Mouse (Mus musculus) ovary, adult 18-20 months (tissue): ENCODE data around the gene Gck.
"Not testable (repeated sequence)": the region's sequence is repeated elsewhere in the genome, so short reads cannot be mapped to it uniquely, and the experiment has no call there.

ENCODE experiments used
- DNase-seq: peaks from one replicate; pipeline ENCODE4 v3.0.0; 2022; ENCODE audit warnings: low spot score, mixed read lengths

Gene Gck

DNA sequence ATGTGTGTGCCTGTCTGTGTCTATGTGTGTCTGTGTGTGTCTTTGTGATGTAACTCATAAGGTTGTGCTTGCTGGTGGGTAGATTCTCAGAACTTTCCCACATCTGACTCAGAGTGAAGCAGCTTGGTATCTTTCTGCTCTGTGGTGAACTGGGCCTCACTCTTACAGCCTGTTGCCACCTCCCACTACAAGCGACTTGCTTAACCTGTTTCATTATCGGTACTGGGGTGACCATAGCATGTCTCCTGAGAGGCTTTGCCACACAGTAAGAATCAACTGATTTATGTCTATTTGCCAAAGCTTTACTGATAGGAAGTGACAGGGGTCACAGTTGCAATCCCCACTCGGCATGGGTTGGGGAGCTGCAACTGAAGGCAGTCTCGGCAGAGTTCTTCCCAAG, 41.2 kb downstream of the Gck start:
- DNase-seq, result no peak

DNA sequence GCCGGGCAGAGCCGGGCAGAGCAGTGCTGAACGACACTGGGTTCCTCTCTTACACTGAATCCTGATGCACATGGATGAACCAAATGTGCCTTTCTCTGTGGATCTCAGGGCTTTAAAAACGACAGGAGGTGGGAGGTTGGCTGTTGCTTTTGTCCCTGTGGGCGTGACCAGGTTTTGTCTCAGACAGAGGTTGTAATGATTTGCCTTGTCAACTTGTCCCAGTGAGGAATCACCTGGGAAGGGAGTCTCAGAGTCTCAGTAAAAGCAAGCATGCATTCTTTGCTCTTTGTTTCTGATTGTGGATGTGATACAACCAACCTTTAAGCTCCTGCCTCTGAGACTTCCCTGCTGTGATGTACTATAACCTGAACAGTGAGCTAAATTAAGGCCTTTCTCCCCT, 42.8 kb downstream of the Gck start:
- no peak for DNase-seq

DNA sequence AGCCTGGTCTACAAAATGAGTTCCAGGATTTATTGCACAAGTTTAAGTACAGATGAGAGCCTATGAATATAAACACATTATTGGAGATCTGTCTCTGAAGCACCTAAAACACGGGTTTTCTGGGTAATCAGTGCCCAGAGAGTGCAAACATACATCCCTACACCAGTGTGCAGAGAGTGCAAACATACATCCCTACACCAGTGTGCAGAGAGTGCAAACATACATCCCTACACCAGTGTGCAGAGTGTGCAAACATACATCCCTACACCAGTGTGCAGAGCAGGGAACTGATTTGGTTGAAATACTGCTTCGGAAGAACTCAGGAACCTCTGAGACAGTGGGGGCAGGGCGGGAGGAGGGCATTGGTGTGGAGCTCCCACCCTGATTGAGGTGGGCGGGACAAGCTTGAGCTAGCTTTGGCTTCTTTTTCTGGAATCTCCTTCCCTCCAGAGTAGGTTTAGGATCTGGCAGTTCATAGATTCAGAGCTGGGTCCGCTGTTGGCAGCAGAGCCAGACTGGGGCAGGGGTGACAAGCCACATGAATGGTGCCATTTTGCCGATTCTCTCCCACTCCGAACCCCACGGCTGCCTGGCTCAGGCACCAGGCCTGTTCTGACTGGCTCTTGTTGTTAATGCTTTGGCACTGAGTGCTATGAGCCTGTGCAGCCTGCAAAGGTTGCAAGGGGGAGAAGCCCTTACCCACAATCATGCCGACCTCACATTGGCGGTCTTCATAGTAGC, 43.9 kb downstream of the Gck start:
- no peak for DNase-seq

DNA sequence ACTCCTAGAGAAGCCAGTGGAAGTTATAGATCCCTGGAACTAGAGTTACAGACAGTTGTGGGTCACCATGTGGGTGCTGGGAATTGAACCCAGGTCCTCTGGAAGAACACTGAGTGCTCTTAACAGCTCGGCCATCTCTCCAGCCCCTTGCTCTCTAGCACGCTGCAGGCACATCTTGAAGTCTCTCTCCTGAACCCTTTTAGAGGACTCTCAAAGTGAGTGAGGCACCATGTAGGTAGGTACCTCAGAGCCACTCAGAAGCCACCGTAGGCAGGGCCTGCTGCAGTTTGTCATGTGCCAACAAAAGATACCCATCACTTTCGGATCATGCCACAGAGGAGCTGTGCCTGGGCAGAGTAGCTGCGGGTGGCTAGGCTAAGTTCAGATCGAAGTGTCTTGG, 45.0 kb downstream of the Gck start:
- no peak for DNase-seq

DNA sequence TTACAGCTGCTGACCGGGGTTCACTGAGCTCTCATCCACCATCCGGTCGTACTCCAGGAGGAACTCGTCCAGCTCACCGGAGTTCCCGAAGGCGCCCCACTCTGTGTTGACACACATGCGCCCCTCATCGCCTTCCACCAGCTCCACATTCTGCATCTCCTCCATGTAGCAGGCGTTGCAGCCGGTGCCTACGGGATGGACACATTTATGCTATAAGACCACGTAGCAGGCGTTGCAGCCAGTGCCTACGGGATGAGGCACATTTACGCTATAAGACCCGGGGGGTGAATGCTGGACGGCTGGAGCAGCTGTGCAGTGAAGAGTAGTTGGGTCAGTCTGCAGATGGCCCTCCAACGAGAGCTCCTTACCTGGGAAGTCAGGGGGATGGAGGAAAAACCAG, 45.5 kb downstream of the Gck start:
- DNase-seq, result no peak

DNA sequence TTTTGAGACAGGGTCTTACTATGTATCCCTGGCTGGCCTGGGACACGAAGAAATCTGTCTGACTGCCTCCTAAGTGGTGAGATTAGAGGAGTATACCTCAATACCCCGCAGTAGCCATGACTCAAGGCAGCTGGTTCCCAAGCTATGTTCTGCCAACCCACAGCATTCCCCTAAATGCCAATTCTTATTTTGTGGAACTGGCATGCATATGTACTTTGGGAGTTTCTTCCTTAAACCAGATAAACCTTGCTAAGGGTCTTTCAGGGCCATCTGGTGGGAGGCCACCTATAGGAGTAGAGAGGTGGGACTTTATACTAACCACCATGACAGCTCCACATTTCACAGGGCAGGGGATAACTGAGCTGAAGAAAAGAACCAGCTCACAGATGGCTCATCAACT, 46.0 kb downstream of the Gck start:
- no peak for DNase-seq

DNA sequence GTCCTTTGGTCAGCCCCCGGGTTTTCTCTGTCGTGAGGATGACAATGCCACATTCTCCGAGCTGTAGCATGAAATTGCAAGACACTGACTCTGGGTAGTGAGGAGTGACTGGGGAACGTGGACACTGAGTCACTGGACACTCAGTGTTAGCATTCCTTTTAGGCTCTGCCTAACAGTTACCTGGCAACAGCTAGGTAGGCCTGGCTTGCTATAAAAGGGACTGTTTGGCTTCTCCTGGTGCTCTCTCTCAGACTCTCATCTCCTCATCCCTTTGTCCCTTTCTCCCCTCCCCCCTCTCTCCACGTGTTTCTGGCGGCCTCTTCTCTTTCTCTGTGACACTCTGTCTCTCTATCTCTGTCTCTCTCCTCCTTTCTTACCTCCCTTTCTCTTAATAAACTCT, 47.5 kb downstream of the Gck start:
- DNase-seq, result no peak

DNA sequence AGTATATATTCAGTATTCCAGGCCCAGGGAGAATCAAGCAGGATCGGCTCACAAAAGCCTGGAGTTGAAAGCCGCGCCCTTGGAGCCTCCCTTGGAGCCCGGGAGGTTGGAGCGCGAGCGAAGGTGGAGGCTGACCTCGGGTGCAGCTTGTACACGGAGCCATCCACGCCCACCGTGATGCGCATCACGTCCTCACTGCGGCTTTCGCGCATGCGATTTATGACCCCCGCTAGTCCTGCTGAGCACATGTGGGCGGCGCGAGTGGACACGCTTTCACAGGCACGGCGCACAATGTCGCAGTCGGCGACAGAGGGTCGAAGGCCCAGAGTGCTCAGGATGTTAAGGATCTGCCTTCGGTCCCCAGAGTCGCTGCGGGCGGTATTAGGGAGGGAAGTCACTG, 47.9 kb downstream of the Gck start:
- DNase-seq, result peak; percentile 41

DNA sequence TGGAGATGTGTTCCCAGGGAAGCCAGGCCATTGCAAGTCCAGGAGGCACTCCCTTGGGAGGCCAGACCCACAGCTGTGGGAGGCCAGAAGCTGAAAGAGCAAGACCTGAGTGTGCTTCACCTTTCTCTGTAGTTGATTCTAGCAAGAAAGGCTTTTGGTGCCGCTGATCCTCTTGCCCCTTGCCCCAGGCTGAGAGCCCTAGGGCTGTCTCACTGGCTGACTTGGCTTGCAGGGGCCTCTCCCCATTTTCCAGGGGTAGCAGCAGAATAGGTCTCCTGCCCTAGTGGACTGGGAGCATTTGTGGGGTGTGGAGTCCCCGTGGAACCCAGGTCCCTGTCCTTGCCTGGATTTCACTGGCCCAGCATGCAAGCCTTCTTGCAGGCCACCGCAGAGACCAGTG, 48.6 kb downstream of the Gck start:
- no peak for DNase-seq

DNA sequence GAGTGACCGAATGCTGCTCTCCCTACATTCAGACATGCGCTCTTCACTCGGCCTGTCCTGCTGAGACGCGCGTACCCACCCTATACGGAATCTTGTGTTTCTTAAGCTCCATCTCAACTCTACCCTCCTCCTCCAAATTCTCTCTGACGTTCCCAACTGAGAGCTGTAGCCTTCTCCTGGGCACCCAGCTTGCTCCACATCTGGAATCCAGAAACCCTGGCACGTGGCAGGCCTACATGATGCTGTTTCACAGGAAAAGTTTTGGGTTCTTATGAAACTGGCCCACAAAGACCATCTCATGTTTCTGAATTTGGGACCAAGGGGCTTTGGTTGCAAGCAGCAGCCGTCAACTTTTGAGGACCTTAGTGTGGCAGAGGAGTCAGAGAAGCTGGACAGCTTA, 50.6 kb downstream of the Gck start:
- no peak for DNase-seq

DNA sequence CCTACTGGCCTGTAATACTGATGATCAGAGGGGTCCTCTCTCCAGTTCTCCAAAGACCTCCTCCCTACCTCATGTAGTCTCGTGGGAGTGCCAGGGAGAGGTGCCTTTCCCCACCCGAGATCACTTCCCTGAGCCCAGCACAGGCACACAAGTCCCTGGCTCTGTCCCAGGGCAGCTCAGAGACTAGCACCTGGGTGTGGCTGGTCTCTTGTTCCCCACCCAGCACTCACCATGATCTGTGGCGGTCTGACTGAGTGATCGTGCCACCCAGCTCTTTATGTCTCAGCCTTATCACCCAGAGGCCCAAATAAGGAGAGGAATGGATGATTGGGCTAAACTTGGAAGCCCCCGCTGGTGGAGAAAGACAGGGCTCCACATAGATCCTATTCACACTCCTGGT, 51.4 kb downstream of the Gck start, which contains the start of gene Myl7:
Gene Myl7 (minus strand): TSS at position 252 of the 400 bp plus-strand sequence.
- no peak for DNase-seq

DNA sequence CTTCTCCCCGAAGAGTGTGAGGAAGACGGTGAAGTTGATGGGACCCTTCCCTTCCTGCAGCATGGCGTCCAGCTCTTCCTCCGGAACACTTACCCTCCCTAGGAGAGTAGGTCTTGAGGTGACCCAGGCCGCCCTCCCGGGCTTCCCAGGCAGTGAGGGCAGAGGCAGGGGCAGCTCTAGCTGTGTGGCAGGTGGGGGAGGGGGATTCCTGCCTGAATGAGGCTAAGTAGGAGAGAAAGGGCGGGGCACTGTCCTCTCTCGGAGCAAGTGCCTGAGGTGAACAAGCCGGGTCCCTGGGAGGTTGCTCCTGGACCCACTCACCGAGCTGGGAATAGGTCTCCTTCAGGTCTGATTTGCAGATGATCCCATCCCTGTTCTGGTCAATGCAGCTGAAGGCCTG, 52.0 kb downstream of the Gck start:
- no peak for DNase-seq

DNA sequence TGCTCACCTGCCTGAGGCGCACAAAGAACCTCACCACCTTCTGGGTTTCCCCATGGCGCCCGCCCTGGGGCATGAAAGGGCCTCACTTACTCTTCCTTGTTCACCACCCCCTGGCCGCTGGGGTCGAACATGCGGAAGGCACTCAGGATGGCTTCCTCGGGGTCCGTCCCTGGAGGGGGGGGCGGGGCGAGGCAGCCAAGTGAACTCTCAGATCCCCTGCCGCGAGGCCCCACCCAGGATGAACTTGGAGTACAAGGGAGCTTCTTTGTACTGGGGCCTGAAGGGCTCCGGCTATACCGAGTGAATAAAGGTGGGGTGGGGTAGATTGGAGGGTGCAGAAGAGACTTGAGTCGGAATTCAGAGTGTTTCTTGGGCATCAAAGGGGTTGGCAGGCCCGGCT, 52.7 kb downstream of the Gck start:
- DNase-seq, result no peak

DNA sequence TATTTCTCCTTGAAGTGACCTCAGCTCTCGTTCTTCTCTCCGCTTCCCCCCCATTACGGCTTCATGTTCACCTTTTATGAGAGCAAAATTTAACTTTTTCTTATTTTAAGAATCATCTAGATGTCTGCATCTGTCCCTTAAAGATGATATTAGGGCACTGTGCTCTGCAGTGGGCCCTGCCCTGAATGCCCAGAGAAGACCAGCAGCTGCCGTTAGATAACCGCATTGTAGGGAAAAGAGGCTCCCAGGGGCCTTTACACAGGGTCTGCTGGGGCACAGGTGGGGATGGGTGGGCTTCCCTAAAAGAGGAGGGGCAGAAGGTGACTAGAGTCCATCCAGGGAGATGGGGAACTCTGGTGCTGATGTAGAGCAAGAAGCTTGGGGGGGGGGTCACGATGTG, 56.1 kb downstream of the Gck start:
- DNase-seq, result no peak

DNA sequence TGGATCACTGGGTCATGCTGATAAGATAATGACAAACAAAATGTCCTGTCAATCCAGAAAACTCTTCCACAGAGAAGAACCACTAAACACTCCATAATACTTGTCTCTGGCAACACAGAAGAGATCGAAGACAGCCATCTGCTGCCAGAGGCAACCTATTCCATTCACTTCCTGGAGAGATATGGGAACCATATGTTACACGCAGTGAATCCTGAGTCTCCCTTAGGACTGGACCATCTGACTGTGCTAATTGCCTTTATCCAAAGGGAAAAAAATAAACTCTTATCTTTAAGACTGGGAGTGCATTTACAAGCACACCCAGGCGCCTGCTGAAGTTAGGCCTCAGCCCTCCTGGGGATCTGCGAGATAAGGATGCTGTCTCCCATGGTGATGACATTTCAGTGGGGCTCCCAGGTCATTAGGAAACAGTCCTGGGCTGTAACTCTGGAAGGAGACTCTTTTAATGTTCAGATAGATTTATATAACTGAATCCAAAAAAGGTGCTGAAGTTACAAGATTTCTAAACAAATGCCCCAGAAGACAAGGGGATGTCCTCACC, 57.0 kb downstream of the Gck start:
- DNase-seq, result no peak

DNA sequence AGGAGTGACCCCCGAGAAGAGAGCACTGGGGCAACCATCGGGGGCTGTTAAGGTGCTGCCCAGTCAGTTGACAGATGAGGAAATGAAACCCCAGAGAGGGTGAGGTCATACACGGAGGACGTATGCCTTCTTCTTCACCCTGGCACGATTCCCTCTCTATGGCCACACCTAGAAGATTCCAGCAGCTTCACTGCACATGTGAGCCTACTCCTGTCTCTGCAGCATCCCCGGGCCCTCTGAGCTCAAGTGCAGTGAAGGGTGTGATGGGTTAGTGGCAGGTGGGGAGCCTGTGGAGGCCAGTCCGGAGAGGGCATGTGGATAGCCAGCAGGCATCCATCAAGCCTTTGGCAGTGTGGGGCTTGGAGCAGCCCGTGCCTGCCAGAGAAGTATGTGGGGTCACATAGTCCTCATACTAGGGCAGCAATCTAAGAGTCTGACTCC, 57.7 kb downstream of the Gck start:
- no peak for DNase-seq

DNA sequence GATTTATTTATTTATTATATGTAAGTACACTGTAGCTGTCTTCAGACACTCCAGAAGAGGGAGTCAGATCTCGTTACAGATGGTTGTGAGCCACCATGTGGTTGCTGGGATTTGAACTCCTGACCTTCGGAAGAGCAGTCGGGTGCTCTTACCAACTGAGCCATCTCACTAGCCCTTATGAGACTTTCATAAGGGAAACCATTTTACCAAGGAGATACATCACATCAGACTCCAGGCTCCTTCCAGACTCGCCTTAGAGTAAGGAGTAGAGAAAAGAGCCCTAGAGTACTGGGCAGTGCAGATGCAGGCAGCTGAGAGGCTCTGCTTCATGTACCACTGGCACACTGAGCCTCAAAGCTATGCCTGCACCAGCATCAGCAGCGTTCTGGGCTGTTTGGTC, 61.3 kb downstream of the Gck start:
- DNase-seq, result not testable (repeated sequence)

DNA sequence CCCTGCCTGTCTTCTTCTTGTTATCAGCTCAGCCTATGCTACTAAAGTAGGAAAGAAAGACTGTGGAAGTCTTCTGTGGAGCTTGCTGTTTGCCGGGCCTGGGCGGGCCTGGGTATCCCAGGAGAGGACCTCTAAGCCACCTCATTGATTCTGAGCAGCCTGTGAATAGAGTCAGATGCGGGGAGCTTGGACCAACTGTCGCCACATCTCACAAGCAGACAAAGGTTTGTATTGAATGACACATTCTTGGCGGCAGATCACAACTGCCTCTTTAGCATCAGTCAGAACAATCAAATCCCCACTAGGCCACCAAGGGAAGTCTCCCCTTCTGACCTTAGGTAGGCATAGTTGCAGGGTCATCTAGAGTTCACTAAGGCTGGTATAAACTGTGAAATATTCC, 62.6 kb downstream of the Gck start:
- no peak for DNase-seq

DNA sequence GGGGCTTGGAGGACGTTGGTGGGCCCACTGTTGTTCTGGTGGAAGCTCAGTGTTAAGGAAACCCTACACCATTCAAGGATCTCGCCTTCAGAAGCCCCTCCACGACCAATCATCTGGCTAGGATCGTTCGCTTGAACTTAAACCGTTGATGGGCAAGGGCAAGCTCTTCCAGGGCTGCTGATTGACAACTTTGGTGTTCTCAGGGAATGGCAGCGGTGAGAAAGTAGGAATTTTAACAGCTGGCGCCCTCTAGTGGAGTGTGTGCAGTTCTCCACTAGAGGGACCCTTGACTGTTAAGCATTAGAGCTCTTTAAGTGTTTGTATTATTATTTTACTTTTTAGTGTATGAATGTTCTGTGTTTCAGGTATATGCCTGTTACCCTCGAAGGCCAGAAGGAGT, 63.7 kb downstream of the Gck start:
- no peak for DNase-seq

DNA sequence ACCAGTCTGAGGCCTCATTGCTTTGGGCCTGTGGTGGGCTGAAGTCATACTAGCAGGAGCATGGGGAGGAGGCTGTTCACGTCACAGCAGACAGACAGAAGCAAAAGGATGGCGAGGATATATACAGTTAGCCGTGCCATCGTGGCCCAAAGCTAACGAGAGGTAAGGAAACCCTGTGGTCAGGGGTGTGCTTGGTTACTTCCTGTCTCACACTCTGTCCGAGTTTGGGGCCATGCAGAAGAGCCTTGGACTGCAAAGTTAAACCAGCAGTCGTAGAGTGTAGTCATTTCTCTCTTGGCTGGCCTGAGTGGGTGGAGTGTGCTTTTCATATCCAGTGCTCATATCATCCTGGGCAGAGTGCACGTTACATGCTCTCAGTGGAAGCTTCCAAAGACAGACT, 67.4 kb downstream of the Gck start:
- DNase-seq, result no peak

DNA sequence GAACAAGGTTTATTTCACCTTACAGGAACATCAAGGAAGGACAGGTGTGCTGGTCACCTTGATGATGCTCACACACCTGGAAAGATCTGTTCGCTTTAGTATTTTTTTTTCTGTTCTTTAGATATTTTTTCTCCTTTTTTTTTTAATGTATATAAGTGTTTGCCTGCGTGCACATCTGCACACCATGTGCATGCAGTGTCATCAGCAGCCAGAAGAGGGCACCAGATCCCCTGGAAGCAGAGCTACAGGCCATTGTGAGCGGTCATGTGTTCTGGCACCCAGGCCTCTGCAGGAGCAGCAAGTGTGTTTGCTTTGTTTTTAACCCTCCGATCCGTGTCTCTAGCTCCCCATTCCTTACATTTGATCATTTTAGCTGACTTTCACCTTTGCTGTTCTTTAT, 70.0 kb downstream of the Gck start:
- no peak for DNase-seq

DNA sequence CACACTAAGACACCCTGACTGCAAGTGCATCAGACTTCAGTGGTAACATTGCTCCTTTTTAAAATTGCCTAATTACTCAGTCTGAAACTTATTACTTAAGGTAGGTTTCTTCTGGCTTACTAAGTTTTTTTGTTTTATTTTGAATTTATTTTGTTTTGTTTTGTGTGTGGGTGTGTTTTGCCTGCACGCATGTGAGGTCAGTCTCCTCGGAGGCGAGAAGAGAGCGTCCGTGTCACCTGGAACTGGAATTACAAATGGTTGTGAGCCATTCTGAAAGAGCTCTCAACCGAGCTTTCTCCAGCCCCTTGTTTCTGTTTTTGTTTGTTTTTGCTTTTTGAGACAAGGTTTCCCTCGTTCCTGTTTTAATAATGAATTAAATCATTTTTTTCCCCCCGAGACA, 71.2 kb downstream of the Gck start:
- DNase-seq, result no peak

DNA sequence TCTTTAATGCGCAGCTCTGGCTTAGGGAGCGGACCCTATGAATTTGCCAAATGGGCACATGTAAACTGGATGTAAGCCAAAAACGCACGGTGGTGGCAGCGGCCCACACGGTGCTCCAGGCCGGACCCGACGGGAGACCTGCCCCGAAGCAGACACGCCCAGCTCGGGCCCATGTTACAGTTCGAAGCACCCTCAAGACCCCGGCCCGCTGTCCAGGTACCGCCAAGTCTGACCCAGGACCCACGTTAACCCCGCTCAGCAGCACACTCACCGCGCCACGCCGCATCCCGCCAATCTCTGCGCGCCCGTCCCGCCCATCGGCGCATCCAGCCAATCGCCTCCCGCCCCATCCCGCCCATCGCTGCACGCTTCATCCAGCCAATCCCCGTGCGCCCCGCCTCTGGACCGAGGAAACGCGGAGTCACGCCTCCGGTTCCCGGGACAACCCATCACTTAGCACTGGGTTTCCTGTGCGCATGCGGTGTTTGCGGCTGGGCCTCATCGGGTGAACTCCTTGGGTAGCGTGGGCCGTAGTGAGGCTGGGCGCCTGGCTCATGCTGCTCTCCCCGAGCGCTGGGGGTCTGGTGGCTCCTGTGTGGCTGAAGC, 71.9 kb downstream of the Gck start, which contains the start of gene Pold2:
Gene Pold2 (minus strand): TSS at position 372 of the 606 bp plus-strand sequence.
- peak; percentile 97 for DNase-seq

DNA sequence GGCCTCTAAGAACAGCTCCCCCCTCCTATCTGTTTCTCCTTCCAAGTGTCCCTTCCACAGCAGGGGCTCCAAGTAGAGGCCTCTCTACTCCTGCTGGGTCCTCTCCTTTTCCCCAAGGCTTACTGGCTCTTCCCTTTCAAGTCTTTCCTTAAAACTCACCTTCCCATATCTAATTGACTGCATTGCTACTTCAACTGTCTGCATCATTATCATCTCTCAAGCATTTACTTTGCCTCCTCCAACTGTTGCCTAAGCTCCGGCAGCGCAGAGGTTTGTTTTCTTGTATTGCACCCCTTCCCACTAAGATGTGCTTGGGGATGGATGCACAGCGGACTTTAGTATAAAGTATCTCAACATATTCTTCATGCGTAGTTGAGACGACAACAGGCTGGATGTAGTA, 72.5 kb downstream of the Gck start:
- DNase-seq, result no peak
